8 mouse cellular contexts compared by ENCODE assay signal in genomic region chr5:76303745-76304451, GRCm38 (mm10). TPM values are rescaled to one million over a fixed set of nuclear protein-coding genes. Genes with fewer than 3 reads are reported as not detected.
A peak's percentile ranks its signal among the peaks of the same experiment; 100 is the strongest.
DNase-seq lines count a peak whose midpoint lies in the region; ATAC-seq and TF ChIP-seq lines count a peak whose summit lies in the region.

No protein-coding gene starts in this region.

- peak overlapping the region; percentile 84 to 94 for H3K4me3 ChIP-seq in MEL (ENCODE audit: control insufficient read depth in 1 of 2, insufficient read depth in 1 of 2, low read depth in 2 of 2, low read length in 2 of 2)
- H3K4me3 ChIP-seq in hindbrain, embryonic 10.5 days, result peak overlapping the region; percentile 99

- H3K9ac ChIP-seq in MEL (ENCODE audit: control insufficient read depth, low read depth, low read length, poor library complexity, severe bottlenecking), result peak overlapping the region; percentile 83

- DNase-seq in MEL (ENCODE audit: low read depth, low spot score), result peak; percentile 80
- peak; percentile 88 to 93 for DNase-seq in cerebellum, adult 18-20 months
- DNase-seq in hindbrain, embryonic 10.5 days (ENCODE audit: low spot score), result peak; percentile 74
- DNase-seq in layer of hippocampus, postnatal 25 days (ENCODE audit: extremely low spot score in 1 of 2, low spot score in 1 of 2), result peak; percentile 58 to 67
- DNase-seq in lung, postnatal 25 days (ENCODE audit: low spot score), result peak; percentile 84
- DNase-seq in retina, embryonic 14.5 days (ENCODE audit: low spot score), result peak; percentile 85
- peak; percentile 56 for DNase-seq in thymus, postnatal 36 days

- no peak for TF ChIP-seq RAD21 in MEL (IDR thresholded peaks at IDR 0.05; ENCODE audit: low read depth, low read length)

- ATAC-seq in frontal cortex, adult (ENCODE audit: low TSS enrichment), result peak; percentile 42

- no peak for TF ChIP-seq CTCF in MEL (IDR thresholded peaks at IDR 0.05 in 2 of 3, conservative IDR thresholded peaks at IDR 0.05 in 1 of 3; ENCODE audit: control insufficient read depth in 1 of 3, insufficient read depth in 1 of 3, low read depth in 2 of 3, low read length in 3 of 3, poor library complexity in 1 of 3, severe bottlenecking in 1 of 3)

- H3K27me3 ChIP-seq in MEL (ENCODE audit: control insufficient read depth in 1 of 2, insufficient read depth in 2 of 2, low read length in 2 of 2), result peaks cover 0 to under 1% of the 10 kb centered on the region in 2 experiments; a peak in 2 of 4 replicates
- H3K27me3 ChIP-seq in hindbrain, embryonic 10.5 days (ENCODE audit: insufficient read depth, poor library complexity, severe bottlenecking), result no peaks in the 10 kb centered on the region

- no peaks in the 10 kb centered on the region for H3K9me3 ChIP-seq in MEL (replicated peaks; ENCODE audit: insufficient read depth, low read length)
- no peaks in the 10 kb centered on the region for H3K9me3 ChIP-seq in hindbrain, embryonic 10.5 days

- peaks cover 3 to 4% of the 10 kb centered on the region in 2 experiments; a peak in 3 of 4 replicates for H3K4me1 ChIP-seq in MEL (ENCODE audit: control insufficient read depth in 1 of 2, insufficient read depth in 2 of 2, low read length in 2 of 2)
- H3K4me1 ChIP-seq in hindbrain, embryonic 10.5 days (replicated peaks), result peaks cover 30% of the 10 kb centered on the region

- WGBS in hindbrain, embryonic 10.5 days, result 1% methylated on average over 100 of the region's 100 CpGs

- peaks cover 2 to 14% of the 10 kb centered on the region in 2 experiments; a peak in 3 of 4 replicates for H3K36me3 ChIP-seq in MEL (ENCODE audit: control insufficient read depth in 1 of 2, insufficient read depth in 2 of 2, low read length in 2 of 2)
- H3K36me3 ChIP-seq in hindbrain, embryonic 10.5 days, result no peaks in the 10 kb centered on the region

- peak overlapping the region; percentile 66 for H3K27ac ChIP-seq in MEL (ENCODE audit: control insufficient read depth, low read depth, low read length)
- peak overlapping the region; percentile 98 for H3K27ac ChIP-seq in hindbrain, embryonic 10.5 days

- TF ChIP-seq EP300 in MEL (IDR thresholded peaks at IDR 0.05; ENCODE audit: low read depth in 1 of 2, low read length in 2 of 2), result no peak

- TF ChIP-seq POLR2A in MEL (IDR thresholded peaks at IDR 0.05; ENCODE audit: control insufficient read depth in 1 of 2, insufficient read depth in 1 of 2, low read depth in 1 of 2, low read length in 2 of 2, poor library complexity in 1 of 2), result no peak; a peak in 1 of 4 replicates

- peaks cover 17% of the 10 kb centered on the region for H3K79me2 ChIP-seq in MEL (ENCODE audit: control insufficient read depth, insufficient read depth, low read length, poor library complexity)

TF ChIP-seq in MEL, 35 proteins besides CTCF, POLR2A, EP300 and RAD21:
- TF ChIP-seq MXI1 (IDR thresholded peaks at IDR 0.05; ENCODE audit: low read depth, low read length) (peak; percentile 35; the same call in 1 of the 2 replicates), BHLHE40 (IDR thresholded peaks at IDR 0.05; ENCODE audit: borderline replicate concordance, low read depth, low read length) (peak; percentile 85; the same call in 1 of the 2 replicates), KAT2A (conservative IDR thresholded peaks at IDR 0.05; ENCODE audit: low read depth, low read length) (no peak)

RNA-seq across cellular contexts. Expression of gene Clock, which starts 0.7 kb away (rescaled TPM):
- total RNA-seq in MEL (2012; rRNA removed), result 4.1 and 4.5 TPM in 2 replicates
- 10 to 100 TPM in 1 of 2 experiments, 1 to 10 TPM in 1; 6.3 to 77.5 TPM for polyA plus RNA-seq in MEL (2012; ENCODE audit: insufficient read depth in 1 of 2, insufficient read length in 2 of 2, low read depth in 1 of 2, low replicate concordance in 2 of 2, missing spikeins in 1 of 2)
- 10.4 and 11.4 TPM in 2 replicates for polyA plus RNA-seq in hindbrain, embryonic 10.5 days (2016; fragmentation: Nextera tagmentation; extraction: Ambion mirVana)
- 10 to 100 TPM; 45.2 to 50.3 TPM for total RNA-seq in layer of hippocampus, postnatal 25 days (2021)

RNA-seq across cellular contexts. Expression of gene Pdcl2, which starts 27.1 kb away (rescaled TPM):
- total RNA-seq in MEL (2012; rRNA removed), result not detected in 2 replicates
- not detected for polyA plus RNA-seq in MEL (2012; ENCODE audit: insufficient read depth in 1 of 2, insufficient read length in 2 of 2, low read depth in 1 of 2, low replicate concordance in 2 of 2, missing spikeins in 1 of 2)
- polyA plus RNA-seq in hindbrain, embryonic 10.5 days (2016; fragmentation: Nextera tagmentation; extraction: Ambion mirVana), result not detected in 2 replicates
- not detected for total RNA-seq in layer of hippocampus, postnatal 25 days (2021)

RNA-seq across cellular contexts. Expression of gene Nmu, which starts 59.7 kb away (rescaled TPM):
- not detected in 2 replicates for total RNA-seq in MEL (2012; rRNA removed)
- not detected for polyA plus RNA-seq in MEL (2012; ENCODE audit: insufficient read depth in 1 of 2, insufficient read length in 2 of 2, low read depth in 1 of 2, low replicate concordance in 2 of 2, missing spikeins in 1 of 2)
- polyA plus RNA-seq in hindbrain, embryonic 10.5 days (2016; fragmentation: Nextera tagmentation; extraction: Ambion mirVana), result 0.76 and 1.0 TPM in 2 replicates
- not detected for total RNA-seq in layer of hippocampus, postnatal 25 days (2021)

Comparison
In these comparisons a context has a peak if more than half of its experiments do, and no peak if none do; other contexts are left out.
1. Peak in every context shown above with its lines: DNase-seq, ATAC-seq, H3K4me3 ChIP-seq and H3K27ac ChIP-seq.